Mouse (Mus musculus) midbrain, embryonic 14.5 days (tissue): Measurements from ENCODE around the gene Fads2. TPM values are rescaled to one million over a fixed set of nuclear protein-coding genes. Genes with fewer than 3 reads are reported as not detected.

Experiments
- ATAC-seq: fragments of 200-750 bp; cut with Nextera tagmentation; 2 replicates; pipeline ENCODE4 v1.8.0; 2017; ENCODE audit warnings: moderate number of reproducible peaks, moderate library complexity; ENCODE audit not compliant: low FRiP score, low TSS enrichment
- DNase-seq: peaks from one replicate; pipeline ENCODE4 v3.0.0-alpha.2; 2015
- H3K27ac ChIP-seq: fragments of 300-500 bp; sonication (generic); replicated peaks from 2 replicates; pipeline ENCODE4 v1.5.1; 2014; ENCODE audit warnings: mild to moderate bottlenecking, low read depth, low read length, moderate library complexity
- H3K27me3 ChIP-seq: fragments of 300-500 bp; sonication (generic); 2 replicates; pipeline ENCODE4 v1.6.1; 2014; ENCODE audit warnings: low read length, control low read depth, mixed read lengths; ENCODE audit not compliant: control insufficient read depth, insufficient read depth
- H3K36me3 ChIP-seq: fragments of 300-500 bp; sonication (generic); 2 replicates; pipeline ENCODE4 v1.6.1; 2014; ENCODE audit warnings: low read length, control low read depth; ENCODE audit not compliant: control insufficient read depth, insufficient read depth
- H3K4me1 ChIP-seq: fragments of 300-500 bp; sonication (generic); 2 replicates; pipeline ENCODE4 v1.6.1; 2014; ENCODE audit warnings: mild to moderate bottlenecking, antibody characterized with exemption, low read length, control low read depth; ENCODE audit not compliant: control insufficient read depth, insufficient read depth
- H3K4me2 ChIP-seq: fragments of 300-500 bp; sonication (generic); 2 replicates; pipeline ENCODE4 v1.6.1; 2014; ENCODE audit warnings: mild to moderate bottlenecking, low read length, moderate library complexity
- H3K4me3 ChIP-seq: fragments of 300-500 bp; sonication (generic); replicated peaks from 2 replicates; pipeline ENCODE4 v1.5.1; 2014; ENCODE audit warnings: low read depth, low read length
- H3K9ac ChIP-seq: fragments of 300-500 bp; sonication (generic); replicated peaks from 2 replicates; pipeline ENCODE4 v1.6.1; 2014; ENCODE audit warnings: mild to moderate bottlenecking, low read length, moderate library complexity
- H3K9me3 ChIP-seq: fragments of 300-500 bp; sonication (generic); 2 replicates; pipeline ENCODE4 v1.6.1; 2016; ENCODE audit warnings: low read length, control low read depth, mixed read lengths; ENCODE audit not compliant: control insufficient read depth
- WGBS: fragments of 180-500 bp; shearing (Covaris S2); extraction: QIAGEN DNeasy Blood & Tissue Kit; methylation state at CpG from one replicate; pipeline ENCODE4 v1.1.7; 2014; 5-methylcytosine and 5-hydroxymethylcytosine counted together
- polyA plus RNA-seq: library from polyadenylated mRNA; unstranded; fragments of >200 nt; fragmentation: Nextera tagmentation; extraction: Ambion mirVana; gene quantifications from 2 replicates; pipeline ENCODE4 v1.2.1, GENCODE M21; 2014

The Fads2 gene
- polyA plus RNA-seq, 1 experiment from 2014 or later = 67.3 TPM

GRCm38 (mm10) chr19:10038364-10038763, 63.2 kb downstream of the Fads2 start:
- 79% methylated on average over 3 of the region's 3 CpGs for WGBS
- no peak overlapping the region for H3K9ac ChIP-seq
- ATAC-seq = no peak
- no peaks in the 10 kb centered on the region for H3K36me3 ChIP-seq
- no peak for DNase-seq
- H3K4me2 ChIP-seq = no peak overlapping the region
- H3K27ac ChIP-seq = no peak overlapping the region
- no peaks in the 10 kb centered on the region for H3K9me3 ChIP-seq
- H3K27me3 ChIP-seq = no peaks in the 10 kb centered on the region
- no peak overlapping the region for H3K4me3 ChIP-seq
- H3K4me1 ChIP-seq = peaks cover 9% of the 10 kb centered on the region

- no peaks in the 10 kb centered on the region for H3K9me3 ChIP-seq
- H3K9ac ChIP-seq = no peak overlapping the region
- 56% methylated on average over 2 of the region's 2 CpGs for WGBS
- ATAC-seq (no peak), DNase-seq (no peak)
- H3K36me3 ChIP-seq = no peaks in the 10 kb centered on the region
- H3K27ac ChIP-seq = no peak overlapping the region
- no peaks in the 10 kb centered on the region for H3K27me3 ChIP-seq
- H3K4me1 ChIP-seq = peaks cover 9% of the 10 kb centered on the region
- H3K4me3 ChIP-seq = no peak overlapping the region
- H3K4me2 ChIP-seq = no peak overlapping the region
These were observed 64.0 kb downstream of the Fads2 start for GRCm38 (mm10) chr19:10037534-10037933.

- H3K9ac ChIP-seq = no peak overlapping the region
- no peaks in the 10 kb centered on the region for H3K4me1 ChIP-seq
- no peak overlapping the region for H3K4me3 ChIP-seq
- H3K4me2 ChIP-seq = no peak overlapping the region
- no peaks in the 10 kb centered on the region for H3K36me3 ChIP-seq
- DNase-seq (peak; percentile 84), ATAC-seq (peak; percentile 73)
- no peaks in the 10 kb centered on the region for H3K27me3 ChIP-seq
- no peak overlapping the region for H3K27ac ChIP-seq
- WGBS = 54% methylated on average over 8 of the region's 8 CpGs
- H3K9me3 ChIP-seq = no peaks in the 10 kb centered on the region
These were observed 66.6 kb downstream of the Fads2 start for GRCm38 (mm10) chr19:10034785-10035447.

GRCm38 (mm10) chr19:10034356-10034755, 67.2 kb downstream of the Fads2 start:
- DNase-seq = no peak
- Histone ChIP-seq H3K9ac (no peak overlapping the region), H3K27ac (no peak overlapping the region), H3K4me1 (no peaks in the 10 kb centered on the region), H3K9me3 (no peaks in the 10 kb centered on the region), H3K27me3 (no peaks in the 10 kb centered on the region), H3K36me3 (no peaks in the 10 kb centered on the region), H3K4me2 (no peak overlapping the region), H3K4me3 (no peak overlapping the region)
- WGBS = 60% methylated on average over 5 of the region's 5 CpGs
- ATAC-seq = no peak

- Histone ChIP-seq H3K4me1 (no peaks in the 10 kb centered on the region), H3K9ac (no peak overlapping the region), H3K4me2 (no peak overlapping the region), H3K36me3 (no peaks in the 10 kb centered on the region), H3K4me3 (no peak overlapping the region), H3K9me3 (no peaks in the 10 kb centered on the region), H3K27ac (no peak overlapping the region), H3K27me3 (no peaks in the 10 kb centered on the region)
- peak; percentile 86 for DNase-seq
- WGBS = 41% methylated on average over 8 of the region's 8 CpGs
- peak; percentile 25; the same call in 1 of the 2 replicates for ATAC-seq
These were observed 68.2 kb downstream of the Fads2 start for GRCm38 (mm10) chr19:10033211-10033973.

GRCm38 (mm10) chr19:10029746-10030145, 71.8 kb downstream of the Fads2 start:
- Histone ChIP-seq H3K4me1 (no peaks in the 10 kb centered on the region), H3K9me3 (no peaks in the 10 kb centered on the region), H3K27ac (no peak overlapping the region), H3K36me3 (peaks cover 7% of the 10 kb centered on the region; the same call in 1 of the 2 replicates), H3K4me3 (no peak overlapping the region), H3K9ac (no peak overlapping the region), H3K4me2 (no peak overlapping the region), H3K27me3 (no peaks in the 10 kb centered on the region)
- WGBS = 90% methylated on average over 2 of the region's 2 CpGs
- ATAC-seq (no peak), DNase-seq (no peak)

GRCm38 (mm10) chr19:10025169-10025875, 76.2 kb downstream of the Fads2 start:
- H3K27ac ChIP-seq = no peak overlapping the region
- no peak overlapping the region for H3K4me3 ChIP-seq
- peak; percentile 50 for DNase-seq
- no peak overlapping the region for H3K4me2 ChIP-seq
- no peak overlapping the region for H3K9ac ChIP-seq
- no peak for ATAC-seq
- 30% methylated on average over 8 of the region's 8 CpGs for WGBS
- H3K27me3 ChIP-seq = no peaks in the 10 kb centered on the region
- no peaks in the 10 kb centered on the region for H3K4me1 ChIP-seq
- H3K9me3 ChIP-seq = no peaks in the 10 kb centered on the region
- peaks cover 7% of the 10 kb centered on the region; the same call in 1 of the 2 replicates for H3K36me3 ChIP-seq

- Histone ChIP-seq H3K9ac (no peak overlapping the region), H3K27ac (0 out of 2 replicates have a peak overlapping the region, but pooled peaks have one; percentile 20), H3K36me3 (peaks cover 7% of the 10 kb centered on the region; the same call in 1 of the 2 replicates), H3K4me3 (no peak overlapping the region), H3K4me2 (no peak overlapping the region), H3K27me3 (no peaks in the 10 kb centered on the region), H3K9me3 (no peaks in the 10 kb centered on the region), H3K4me1 (peaks cover 10% of the 10 kb centered on the region)
- WGBS = 68% methylated on average over 9 of the region's 9 CpGs
- no peak for ATAC-seq
- DNase-seq = no peak
These were observed 78.2 kb downstream of the Fads2 start for GRCm38 (mm10) chr19:10023304-10023758.
